Mouse (Mus musculus) ES-Bruce4 (cell line): ENCODE measurements around the gene Clstn2.

Experiments
- CTCF ChIP-seq: IDR thresholded peaks from one replicate; pipeline ENCODE4 v1.8.1; 2011; ENCODE audit warnings: low read depth, low read length
- EP300 ChIP-seq: IDR thresholded peaks from 2 replicates; pipeline ENCODE4 v1.6.1; 2011; ENCODE audit warnings: low read depth, low read length; ENCODE audit not compliant: insufficient read depth
- POLR2A ChIP-seq: IDR thresholded peaks from one replicate; pipeline ENCODE4 v1.8.1; 2011; ENCODE audit warnings: low read length; ENCODE audit not compliant: insufficient read depth

DNA sequence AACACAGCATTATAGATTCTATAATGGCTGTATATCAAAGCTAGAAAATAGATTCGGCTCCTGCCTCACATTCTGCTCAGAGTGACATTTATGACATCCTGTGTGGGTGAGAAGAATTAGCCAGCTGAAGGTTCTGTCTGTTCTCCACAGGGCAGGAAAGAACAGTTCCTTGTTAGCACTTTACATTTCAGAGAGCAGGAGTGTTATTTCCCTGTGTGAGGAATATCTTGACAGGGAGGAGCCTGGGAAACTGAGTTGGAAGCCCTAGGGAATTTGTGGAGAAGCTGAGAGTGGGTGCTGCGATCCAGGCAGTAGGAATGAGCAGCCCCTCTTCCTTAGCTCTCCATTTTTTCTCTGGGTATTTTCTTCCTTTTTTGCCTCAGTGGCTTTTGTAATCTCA lies 286.4 kb downstream of the Clstn2 start:
- no peak for TF ChIP-seq CTCF
- no peak for TF ChIP-seq POLR2A
- no peak for TF ChIP-seq EP300
